Mouse (Mus musculus) thymus, adult 2 months (tissue): ENCODE results near the gene Fam102b. TPM values are rescaled to one million over a fixed set of nuclear protein-coding genes. Genes with fewer than 3 reads are reported as not detected.

ENCODE experiments used
- DNase-seq: peaks from one replicate; pipeline ENCODE4 v3.0.0; 2021
- H3K27ac ChIP-seq: fragments of 200-500 bp; 2 replicates; pipeline ENCODE4 v1.5.1; 2012; ENCODE audit warnings: low read length, control low read depth; ENCODE audit not compliant: control insufficient read depth, insufficient read depth
- H3K27me3 ChIP-seq: fragments of 200-500 bp; 2 replicates; pipeline ENCODE4 v1.6.1; 2012; ENCODE audit warnings: mild to moderate bottlenecking, low read length, moderate library complexity, mixed read lengths; ENCODE audit not compliant: control insufficient read depth, insufficient read depth
- H3K36me3 ChIP-seq: fragments of 200-500 bp; 2 replicates; pipeline ENCODE4 v1.6.1; 2012; ENCODE audit warnings: mild to moderate bottlenecking, low read length, moderate library complexity; ENCODE audit not compliant: control insufficient read depth, insufficient read depth
- H3K4me1 ChIP-seq: fragments of 200-500 bp; replicated peaks from 2 replicates; pipeline ENCODE4 v1.6.1; 2012; ENCODE audit warnings: low read length; ENCODE audit not compliant: control insufficient read depth, insufficient read depth
- H3K4me3 ChIP-seq: fragments of 200-500 bp; 2 replicates; pipeline ENCODE4 v1.5.1; 2012; ENCODE audit warnings: mild to moderate bottlenecking, low read length, control low read depth, moderate library complexity; ENCODE audit not compliant: control insufficient read depth, insufficient read depth
- CTCF ChIP-seq: fragments of 200-500 bp; IDR thresholded peaks from 2 replicates; pipeline ENCODE4 v1.5.1; 2012; ENCODE audit warnings: mild to moderate bottlenecking, control low read depth, low read length, moderate library complexity, borderline replicate concordance; ENCODE audit not compliant: control insufficient read depth, poor library complexity, insufficient read depth; ENCODE audit errors: extremely low read depth
- POLR2A ChIP-seq: fragments of 200-500 bp; IDR thresholded peaks from 2 replicates; pipeline ENCODE4 v1.6.1; 2012; ENCODE audit warnings: mild to moderate bottlenecking, low read length, control low read depth, moderate library complexity; ENCODE audit not compliant: control insufficient read depth, poor library complexity, insufficient read depth; ENCODE audit errors: extremely low read depth
- WGBS: fragments of 180-500 bp; shearing (Covaris S2); methylation state at CpG from one replicate; pipeline ENCODE4 v1.1.7; 2018; 5-methylcytosine and 5-hydroxymethylcytosine counted together
- polyA plus RNA-seq: library from polyadenylated mRNA; depleted of rRNA; stranded (reverse); fragments of >200 nt; gene quantifications from 2 replicates; pipeline ENCODE4 v1.2.3, GENCODE M21; 2012

Fam102b gene
- polyA plus RNA-seq, 1 experiment: 6.2 TPM

DNA sequence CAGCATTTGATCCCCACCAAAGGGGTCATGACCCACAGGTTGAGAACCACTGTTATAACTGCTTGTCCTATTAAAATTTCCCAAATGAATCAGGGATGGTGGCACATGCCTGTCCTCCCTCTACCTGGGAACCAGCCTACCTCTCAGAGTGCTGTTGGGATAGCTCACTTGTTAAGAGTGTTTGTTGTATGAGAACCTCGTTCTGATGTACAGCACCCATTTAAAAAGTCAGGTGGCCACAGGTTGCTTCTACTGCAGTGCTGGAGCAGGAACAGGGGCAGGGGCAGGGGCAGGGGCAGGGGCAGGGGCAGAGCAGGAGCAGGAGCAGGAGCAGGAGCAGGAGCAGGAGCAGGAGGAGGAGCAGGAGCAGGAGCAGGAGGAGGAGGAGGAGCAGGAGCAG, 28.2 kb downstream of the Fam102b start:
- peaks cover 8% of the 10 kb centered on the region for H3K36me3 ChIP-seq
- H3K27me3 ChIP-seq: no peaks in the 10 kb centered on the region
- no peak overlapping the region for H3K27ac ChIP-seq
- no peak for DNase-seq
- H3K4me3 ChIP-seq: no peak overlapping the region
- TF ChIP-seq POLR2A: no peak
- TF ChIP-seq CTCF: no peak
- WGBS: 86% methylated on average over 1 of the region's 1 CpGs
- peaks cover 7% of the 10 kb centered on the region for H3K4me1 ChIP-seq

DNA sequence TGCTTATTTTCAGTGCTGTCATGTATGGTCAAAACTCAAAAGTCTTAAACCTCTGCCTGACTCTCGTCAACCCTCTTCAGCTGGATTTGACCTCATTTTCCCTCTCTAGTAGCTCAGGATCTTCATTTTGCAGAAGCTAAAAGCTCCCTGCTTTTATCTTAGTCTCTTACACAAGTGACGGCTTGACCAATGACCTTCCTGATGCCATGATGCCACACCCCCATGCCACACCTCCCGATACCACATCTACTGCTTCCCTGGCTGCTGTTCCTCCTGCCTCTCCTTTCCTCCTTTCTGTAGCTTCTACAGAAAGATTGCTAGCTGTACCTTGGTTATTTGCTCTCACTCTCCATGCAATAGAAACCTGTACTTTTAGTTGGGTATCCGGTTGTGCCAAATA, 29.6 kb downstream of the Fam102b start:
- 40% methylated on average over 4 of the region's 4 CpGs for WGBS
- no peak overlapping the region for H3K4me3 ChIP-seq
- TF ChIP-seq POLR2A (no peak), CTCF (no peak)
- no peak for DNase-seq
- peaks cover 4% of the 10 kb centered on the region; the same call in 1 of the 2 replicates for H3K36me3 ChIP-seq
- H3K4me1 ChIP-seq: peaks cover 7% of the 10 kb centered on the region
- no peak overlapping the region for H3K27ac ChIP-seq
- H3K27me3 ChIP-seq: no peaks in the 10 kb centered on the region

DNA sequence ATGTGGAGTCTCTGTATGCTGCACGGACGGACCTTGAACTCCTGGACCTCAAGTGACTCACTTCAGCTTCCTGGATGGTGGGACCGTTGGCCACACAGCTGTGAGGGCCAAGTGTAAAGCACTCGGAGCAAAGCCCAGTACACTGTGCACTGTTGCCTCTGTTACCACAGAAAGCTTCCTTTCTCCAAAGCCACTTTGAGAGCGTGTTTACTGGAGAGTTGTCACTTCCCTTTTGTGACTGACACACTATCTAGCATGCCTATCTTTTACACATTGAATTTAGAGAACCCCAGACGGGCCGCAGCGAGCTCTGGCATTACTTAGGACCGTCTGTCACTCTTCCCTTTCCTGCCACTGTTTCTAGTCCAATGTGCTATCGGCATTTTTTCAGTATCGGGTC, 30.1 kb downstream of the Fam102b start:
- Histone ChIP-seq H3K36me3 (peaks cover 1% of the 10 kb centered on the region; the same call in 1 of the 2 replicates), H3K4me3 (no peak overlapping the region), H3K27me3 (no peaks in the 10 kb centered on the region), H3K27ac (no peak overlapping the region), H3K4me1 (peaks cover 7% of the 10 kb centered on the region)
- WGBS: 8% methylated on average over 11 of the region's 11 CpGs
- DNase-seq: peak; percentile 6
- TF ChIP-seq CTCF (no peak), POLR2A (no peak)

DNA sequence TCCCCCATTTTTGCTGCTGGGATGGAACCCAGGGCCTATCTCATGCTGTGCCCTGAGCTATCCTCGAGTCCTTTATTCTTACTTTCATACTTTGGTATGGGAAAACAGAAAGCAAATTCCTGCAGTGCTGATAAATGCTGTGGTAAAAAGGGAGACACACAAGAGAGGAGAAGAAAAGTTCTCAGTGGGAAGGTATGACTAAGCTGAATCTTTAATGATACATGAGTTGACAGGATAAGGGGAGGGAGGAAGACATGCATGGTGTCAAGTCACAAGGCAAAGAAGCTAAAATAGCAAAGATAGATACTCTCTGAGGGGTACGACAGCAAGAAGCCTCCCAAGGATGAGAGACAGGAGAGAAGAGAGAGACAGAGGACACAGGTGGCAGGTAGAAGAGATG, 32.0 kb downstream of the Fam102b start:
- Histone ChIP-seq H3K27ac (no peak overlapping the region), H3K36me3 (peaks cover 4% of the 10 kb centered on the region; the same call in 1 of the 2 replicates), H3K4me1 (peaks cover 7% of the 10 kb centered on the region), H3K27me3 (no peaks in the 10 kb centered on the region), H3K4me3 (no peak overlapping the region)
- no peak for TF ChIP-seq CTCF
- no peak for TF ChIP-seq POLR2A
- 48% methylated on average over 2 of the region's 2 CpGs for WGBS
- no peak for DNase-seq

DNA sequence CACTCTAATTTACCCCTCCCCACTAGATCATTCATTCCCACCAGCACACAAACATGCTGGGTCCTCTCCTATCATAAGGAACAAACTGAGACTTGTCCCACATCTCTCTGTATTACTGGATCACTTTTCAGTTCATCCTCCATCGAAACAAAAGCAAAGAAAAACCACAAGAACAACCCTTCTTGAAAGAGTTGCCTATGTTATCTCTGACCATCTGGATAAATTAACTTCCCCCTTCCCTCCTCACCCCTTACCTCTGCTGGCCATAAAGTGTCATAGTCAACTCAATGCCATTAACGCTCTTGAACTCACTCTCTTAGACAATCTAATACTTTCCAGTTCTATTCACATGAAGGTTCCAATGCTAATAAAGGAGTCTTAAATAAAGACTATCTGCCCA, 32.9 kb downstream of the Fam102b start:
- 39% methylated on average over 2 of the region's 2 CpGs for WGBS
- Histone ChIP-seq H3K4me3 (no peak overlapping the region), H3K27me3 (no peaks in the 10 kb centered on the region), H3K36me3 (peaks cover 4% of the 10 kb centered on the region; the same call in 1 of the 2 replicates), H3K27ac (no peak overlapping the region), H3K4me1 (peaks cover 7% of the 10 kb centered on the region)
- TF ChIP-seq POLR2A (no peak), CTCF (no peak)
- DNase-seq: no peak

DNA sequence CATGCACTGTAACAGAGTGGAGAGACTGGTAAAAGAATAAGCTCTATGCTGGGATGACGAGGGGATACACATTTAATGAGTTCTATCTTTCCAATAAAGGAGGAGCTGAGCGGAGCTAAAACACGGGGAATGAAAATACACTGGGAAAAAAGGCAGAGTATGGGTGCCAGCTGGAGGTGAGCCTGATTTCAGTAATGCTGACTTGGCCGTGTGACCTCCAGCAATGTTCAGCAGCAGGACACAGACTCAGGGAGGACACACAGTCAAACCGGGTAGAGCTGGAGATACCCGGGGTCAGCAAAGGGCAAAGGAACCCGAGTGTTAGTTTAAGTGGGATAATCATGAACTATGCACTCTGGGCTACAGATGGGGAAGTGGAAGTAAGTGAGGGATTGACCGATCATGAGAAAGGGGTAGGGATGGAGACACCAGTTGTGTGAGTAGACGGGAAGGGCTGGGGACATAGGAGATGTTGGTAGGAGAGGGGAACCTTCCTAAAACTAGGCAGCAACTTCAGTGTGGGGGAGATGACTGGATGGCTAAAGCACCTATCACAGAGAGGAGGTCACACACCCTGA, 37.3 kb downstream of the Fam102b start:
- Histone ChIP-seq H3K27me3 (no peaks in the 10 kb centered on the region), H3K4me3 (no peak overlapping the region), H3K36me3 (peaks cover 4% of the 10 kb centered on the region; the same call in 1 of the 2 replicates), H3K4me1 (no peaks in the 10 kb centered on the region), H3K27ac (no peak overlapping the region)
- TF ChIP-seq CTCF: no peak
- no peak for TF ChIP-seq POLR2A
- no peak for DNase-seq
- 95% methylated on average over 9 of the region's 9 CpGs for WGBS
